Comparison of ENCODE assay signal across 8 mouse cellular contexts in the genomic region with DNA sequence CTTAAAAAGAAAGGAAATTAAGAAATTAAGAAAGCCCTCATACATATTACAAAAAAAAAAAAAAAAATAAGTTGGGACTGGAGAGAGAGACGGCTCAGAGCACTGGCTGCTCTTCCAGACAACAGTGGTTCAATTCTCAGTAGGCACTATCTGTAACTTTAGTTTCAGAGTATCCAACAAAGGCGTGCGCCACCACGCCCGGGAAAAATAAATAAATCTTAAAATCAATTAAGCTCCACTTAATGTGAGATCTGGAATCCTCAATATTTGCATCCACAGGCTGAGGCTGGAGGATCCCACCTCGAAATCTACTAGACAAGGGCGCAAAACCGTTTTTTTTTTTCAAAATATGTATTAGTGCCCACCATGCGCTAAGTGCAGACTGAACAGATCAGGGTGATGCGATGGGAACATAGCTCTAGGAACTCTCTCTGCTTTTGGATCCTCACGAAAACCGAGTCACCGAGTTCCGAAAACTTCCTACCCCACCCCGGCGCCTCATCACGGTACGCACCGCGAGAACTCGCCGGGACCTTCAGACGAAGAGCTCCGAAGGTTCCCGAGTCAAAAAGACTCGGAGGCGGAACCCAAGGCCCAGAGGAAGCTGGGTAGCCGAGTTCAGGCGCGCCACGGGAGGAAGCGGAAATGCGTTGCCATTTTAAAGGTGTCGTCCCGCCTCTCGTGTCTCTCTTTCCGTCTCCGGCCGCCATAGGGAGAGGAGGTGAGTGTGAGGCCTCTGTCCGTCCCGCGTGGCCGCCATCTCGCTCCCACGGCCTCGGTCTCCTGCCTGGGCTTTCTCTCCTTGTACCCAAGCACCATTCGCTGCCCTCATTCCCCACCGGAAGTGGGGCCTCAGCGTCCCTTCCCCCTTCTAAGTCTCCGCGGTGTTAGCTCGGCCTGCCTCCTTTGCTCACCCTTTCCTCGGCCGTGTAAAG. TPM values are rescaled to one million over a fixed set of nuclear protein-coding genes. Genes with fewer than 3 reads are reported as not detected.
DNase-seq lines count a peak whose midpoint lies in the region; ATAC-seq and TF ChIP-seq lines count a peak whose summit lies in the region.

A gene (plus strand): TSS at position 597 of the 935 bp plus-strand sequence.

- no peaks in the 10 kb centered on the region for H3K9me3 ChIP-seq in embryonic facial prominence, embryonic 13.5 days
- H3K9me3 ChIP-seq in limb, embryonic 13.5 days, result no peaks in the 10 kb centered on the region
- H3K9me3 ChIP-seq in midbrain, embryonic 16.5 days (replicated peaks; ENCODE audit: control insufficient read depth, low read length, poor library complexity, severe bottlenecking), result no peaks in the 10 kb centered on the region

- H3K36me3 ChIP-seq in embryonic facial prominence, embryonic 13.5 days, result peaks cover 37% of the 10 kb centered on the region
- H3K36me3 ChIP-seq in heart, adult 2 months (ENCODE audit: control insufficient read depth, insufficient read depth, low read length), result peaks cover 2% of the 10 kb centered on the region; the same call in 1 of the 2 replicates
- H3K36me3 ChIP-seq in limb, embryonic 13.5 days, result peaks cover 39% of the 10 kb centered on the region
- peaks cover 16% of the 10 kb centered on the region for H3K36me3 ChIP-seq in midbrain, embryonic 16.5 days (ENCODE audit: control insufficient read depth, insufficient read depth, low read length)

- H3K79me2 ChIP-seq in heart, adult 2 months (replicated peaks; ENCODE audit: control insufficient read depth, insufficient read depth, low read length), result no peaks in the 10 kb centered on the region

- peaks cover 22% of the 10 kb centered on the region for H3K27me3 ChIP-seq in embryonic facial prominence, embryonic 13.5 days
- H3K27me3 ChIP-seq in heart, adult 2 months (ENCODE audit: control insufficient read depth, insufficient read depth, low read length), result no peaks in the 10 kb centered on the region
- H3K27me3 ChIP-seq in limb, embryonic 13.5 days, result peaks cover 19% of the 10 kb centered on the region
- no peaks in the 10 kb centered on the region for H3K27me3 ChIP-seq in midbrain, embryonic 16.5 days (ENCODE audit: control insufficient read depth, insufficient read depth, low read depth, low read length)

- peak within 1 kb of the TSS; percentile 87 for H3K4me3 ChIP-seq in embryonic facial prominence, embryonic 13.5 days
- H3K4me3 ChIP-seq in heart, adult 2 months, result peak within 1 kb of the TSS; percentile 98
- H3K4me3 ChIP-seq in limb, embryonic 13.5 days, result peak within 1 kb of the TSS; percentile 91
- H3K4me3 ChIP-seq in midbrain, embryonic 16.5 days (ENCODE audit: low read depth, low read length), result peak within 1 kb of the TSS; percentile 90

- peak within 1 kb of the TSS; percentile 86 for H3K4me2 ChIP-seq in embryonic facial prominence, embryonic 13.5 days
- peak within 1 kb of the TSS; percentile 93 for H3K4me2 ChIP-seq in limb, embryonic 13.5 days (replicated peaks)
- peak within 1 kb of the TSS; percentile 70 for H3K4me2 ChIP-seq in midbrain, embryonic 16.5 days (ENCODE audit: low read length)

- TF ChIP-seq POLR2A in heart, adult 2 months (IDR thresholded peaks at IDR 0.05; ENCODE audit: insufficient read depth, low read depth, low read length), result peak; percentile 95

- peak; percentile 83 for ATAC-seq in embryonic facial prominence, embryonic 13.5 days (ENCODE audit: insufficient number of reproducible peaks, insufficient read depth, low FRiP score, low TSS enrichment, low read depth)
- ATAC-seq in limb, embryonic 13.5 days (ENCODE audit: low FRiP score, low read depth), result peak; percentile 90
- peak; percentile 88 for ATAC-seq in midbrain, embryonic 16.5 days

- TF ChIP-seq CTCF in heart, adult 2 months (IDR thresholded peaks at IDR 0.05), result no peak

- H3K9ac ChIP-seq in embryonic facial prominence, embryonic 13.5 days, result peak within 1 kb of the TSS; percentile 96
- H3K9ac ChIP-seq in heart, adult 2 months (ENCODE audit: low read depth, low read length), result peak within 1 kb of the TSS; percentile 92
- H3K9ac ChIP-seq in limb, embryonic 13.5 days, result peak within 1 kb of the TSS; percentile 96
- peak within 1 kb of the TSS; percentile 96 for H3K9ac ChIP-seq in midbrain, embryonic 16.5 days (ENCODE audit: low read depth, low read length)

- DNase-seq in 3134 (ENCODE audit: extremely low read depth, insufficient read length, low spot score), result peak; percentile 91
- DNase-seq in adrenal gland, postnatal 36 days, result peak; percentile 95 to 96
- peak; percentile 93 to 96 for DNase-seq in heart, adult 2 months
- peak; percentile 96 to 97 for DNase-seq in kidney, adult 8-10 months
- peak; percentile 90 to 95 for DNase-seq in spleen, postnatal 10 days (ENCODE audit: low spot score in 2 of 2)

- peak within 1 kb of the TSS; percentile 96 for H3K27ac ChIP-seq in embryonic facial prominence, embryonic 13.5 days
- H3K27ac ChIP-seq in heart, adult 2 months, result peak within 1 kb of the TSS; percentile 94
- peak within 1 kb of the TSS; percentile 90 for H3K27ac ChIP-seq in limb, embryonic 13.5 days
- peak within 1 kb of the TSS; percentile 90 for H3K27ac ChIP-seq in midbrain, embryonic 16.5 days (ENCODE audit: low read length)

- peaks cover 23% of the 10 kb centered on the region for H3K4me1 ChIP-seq in embryonic facial prominence, embryonic 13.5 days
- peaks cover 4% of the 10 kb centered on the region for H3K4me1 ChIP-seq in heart, adult 2 months (ENCODE audit: control insufficient read depth, insufficient read depth, low read length)
- H3K4me1 ChIP-seq in limb, embryonic 13.5 days, result peaks cover 24% of the 10 kb centered on the region
- H3K4me1 ChIP-seq in midbrain, embryonic 16.5 days (ENCODE audit: control insufficient read depth, insufficient read depth, low read length), result peaks cover 16% of the 10 kb centered on the region

- WGBS in embryonic facial prominence, embryonic 13.5 days, result 1% methylated on average over 54 of the region's 54 CpGs
- whole genome bisulfite sequencing in heart, adult 2 months, result under 1% methylated on average over 54 of the region's 54 CpGs
- 2% methylated on average over 54 of the region's 54 CpGs for WGBS in limb, embryonic 13.5 days
- 2% methylated on average over 54 of the region's 54 CpGs for WGBS in midbrain, embryonic 16.5 days

- intact Hi-C loops in heart, adult 2 months (cut with DNase I), result loop anchor here (1.0 to 10.0 kb wide), 5 partner anchors 20 to 658 kb away; a partner anchor contains a TSS

- peak; percentile 69; the same call in 1 of the 2 replicates for TF ChIP-seq EP300 in heart, adult 2 months (IDR thresholded peaks at IDR 0.05; ENCODE audit: insufficient read depth, low read depth, low read length)

RNA-seq across cellular contexts. Expression of the gene that starts here (rescaled TPM):
- 1,000 to 10,000 TPM in 1 of 2 experiments, 100 to 1,000 TPM in 1; 989 to 1,001 TPM for total RNA-seq in adrenal gland, postnatal 36 days (2021)
- polyA plus RNA-seq in embryonic facial prominence, embryonic 13.5 days (2015; fragmentation: Nextera tagmentation; extraction: Ambion mirVana), result 335 and 398 TPM in 2 replicates
- 100 to 1,000 TPM; 492 to 575 TPM for total RNA-seq in heart, adult 2 months (2021)
- 135 and 202 TPM in 2 replicates for polyA plus RNA-seq in heart, adult 2 months (2012; rRNA removed)
- polyA plus RNA-seq in limb, embryonic 13.5 days (2015; fragmentation: Nextera tagmentation; extraction: Ambion mirVana), result 290 and 292 TPM in 2 replicates
- 201 and 213 TPM in 2 replicates for polyA plus RNA-seq in midbrain, embryonic 16.5 days (2015; fragmentation: Nextera tagmentation; extraction: Ambion mirVana)

Comparison
In these comparisons a context has a peak if more than half of its experiments do, and no peak if none do; other contexts are left out.
1. Peak in every context shown above with its lines: DNase-seq, ATAC-seq, H3K4me3 ChIP-seq and H3K27ac ChIP-seq.